Mouse (Mus musculus): ENCODE results near the gene Atp2b1. TPM values are rescaled to one million over a fixed set of nuclear protein-coding genes. Genes with fewer than 3 reads are reported as not detected.
A peak's percentile ranks its signal among the peaks of the same experiment; 100 is the strongest.

The Atp2b1 gene
- polyA plus RNA-seq, 1 experiment from 2014 or later, result 96.2 TPM

- no peaks in the 10 kb centered on the region for H3K9me3 ChIP-seq (ENCODE audit: control insufficient read depth, low read length)
- H3K9ac ChIP-seq (ENCODE audit: low read length), result no peak overlapping the region
- no peaks in the 10 kb centered on the region for H3K27me3 ChIP-seq (ENCODE audit: control insufficient read depth, insufficient read depth, low read length)
- H3K4me1 ChIP-seq (ENCODE audit: control insufficient read depth, insufficient read depth, low read length), result no peaks in the 10 kb centered on the region
- no peak overlapping the region for H3K4me3 ChIP-seq (ENCODE audit: low read depth, low read length)
- ATAC-seq (ENCODE audit: insufficient number of reproducible peaks, low FRiP score, low TSS enrichment, low read depth) (no peak), DNase-seq (ENCODE audit: low spot score) (no peak)
- H3K36me3 ChIP-seq (ENCODE audit: control insufficient read depth, insufficient read depth, low read length), result no peaks in the 10 kb centered on the region
- no peak overlapping the region for H3K27ac ChIP-seq (replicated peaks; ENCODE audit: low read depth, low read length)
- WGBS, result 86% methylated on average over 4 of the region's 4 CpGs
- H3K4me2 ChIP-seq (ENCODE audit: low read depth, severe bottlenecking), result no peak overlapping the region
Observed at GRCm38 (mm10) chr10:98905987-98906386, 8.2 kb upstream of the Atp2b1 start.

GRCm38 (mm10) chr10:98906941-98907549 is 7.2 kb upstream of the Atp2b1 start:
- Histone ChIP-seq H3K9ac (ENCODE audit: low read length) (no peak overlapping the region), H3K9me3 (ENCODE audit: control insufficient read depth, low read length) (no peaks in the 10 kb centered on the region), H3K4me2 (ENCODE audit: low read depth, severe bottlenecking) (no peak overlapping the region), H3K4me1 (ENCODE audit: control insufficient read depth, insufficient read depth, low read length) (no peaks in the 10 kb centered on the region), H3K27ac (replicated peaks; ENCODE audit: low read depth, low read length) (no peak overlapping the region), H3K4me3 (ENCODE audit: low read depth, low read length) (no peak overlapping the region), H3K36me3 (ENCODE audit: control insufficient read depth, insufficient read depth, low read length) (no peaks in the 10 kb centered on the region), H3K27me3 (ENCODE audit: control insufficient read depth, insufficient read depth, low read length) (no peaks in the 10 kb centered on the region)
- ATAC-seq (ENCODE audit: insufficient number of reproducible peaks, low FRiP score, low TSS enrichment, low read depth) (no peak), DNase-seq (ENCODE audit: low spot score) (no peak)
- 79% methylated on average over 5 of the region's 5 CpGs for WGBS

GRCm38 (mm10) chr10:98913610-98913960 is 621 bp upstream of the Atp2b1 start:
- Histone ChIP-seq H3K4me2 (ENCODE audit: low read depth, severe bottlenecking) (peak overlapping the region; percentile 54), H3K27me3 (ENCODE audit: control insufficient read depth, insufficient read depth, low read length) (no peaks in the 10 kb centered on the region), H3K9me3 (ENCODE audit: control insufficient read depth, low read length) (no peaks in the 10 kb centered on the region), H3K4me1 (ENCODE audit: control insufficient read depth, insufficient read depth, low read length) (peaks cover 2% of the 10 kb centered on the region; the same call in 1 of the 2 replicates), H3K27ac (replicated peaks; ENCODE audit: low read depth, low read length) (peak overlapping the region; percentile 85), H3K4me3 (ENCODE audit: low read depth, low read length) (peak overlapping the region; percentile 90), H3K36me3 (ENCODE audit: control insufficient read depth, insufficient read depth, low read length) (no peaks in the 10 kb centered on the region), H3K9ac (ENCODE audit: low read length) (peak overlapping the region; percentile 95)
- no peak for DNase-seq (ENCODE audit: low spot score)
- WGBS, result under 1% methylated on average over 19 of the region's 19 CpGs
- ATAC-seq (ENCODE audit: insufficient number of reproducible peaks, low FRiP score, low TSS enrichment, low read depth), result no peak

- H3K4me2 ChIP-seq (ENCODE audit: low read depth, severe bottlenecking), result peak overlapping the region; percentile 90
- ATAC-seq (ENCODE audit: insufficient number of reproducible peaks, low FRiP score, low TSS enrichment, low read depth) (peak; percentile 77), DNase-seq (ENCODE audit: low spot score) (peak; percentile 81)
- no peaks in the 10 kb centered on the region for H3K36me3 ChIP-seq (ENCODE audit: control insufficient read depth, insufficient read depth, low read length)
- under 1% methylated on average over 43 of the region's 62 CpGs for WGBS
- no peaks in the 10 kb centered on the region for H3K27me3 ChIP-seq (ENCODE audit: control insufficient read depth, insufficient read depth, low read length)
- H3K9me3 ChIP-seq (ENCODE audit: control insufficient read depth, low read length), result no peaks in the 10 kb centered on the region
- peak overlapping the region; percentile 90 for H3K4me3 ChIP-seq (ENCODE audit: low read depth, low read length)
- H3K4me1 ChIP-seq (ENCODE audit: control insufficient read depth, insufficient read depth, low read length), result peaks cover 2% of the 10 kb centered on the region; the same call in 1 of the 2 replicates
- H3K9ac ChIP-seq (ENCODE audit: low read length), result peak overlapping the region; percentile 95
- H3K27ac ChIP-seq (replicated peaks; ENCODE audit: low read depth, low read length), result peak overlapping the region; percentile 97
Observed at GRCm38 (mm10) chr10:98914810-98915241, 620 bp downstream of the Atp2b1 start.

- peak overlapping the region; percentile 95 for H3K9ac ChIP-seq (ENCODE audit: low read length)
- under 1% methylated on average over 48 of the region's 54 CpGs for WGBS
- peak; percentile 68 for DNase-seq (ENCODE audit: low spot score)
- H3K4me2 ChIP-seq (ENCODE audit: low read depth, severe bottlenecking), result peak overlapping the region; percentile 90
- H3K9me3 ChIP-seq (ENCODE audit: control insufficient read depth, low read length), result no peaks in the 10 kb centered on the region
- no peaks in the 10 kb centered on the region for H3K27me3 ChIP-seq (ENCODE audit: control insufficient read depth, insufficient read depth, low read length)
- H3K4me3 ChIP-seq (ENCODE audit: low read depth, low read length), result peak overlapping the region; percentile 90
- no peaks in the 10 kb centered on the region for H3K36me3 ChIP-seq (ENCODE audit: control insufficient read depth, insufficient read depth, low read length)
- 0 out of 2 replicates have a peak, but pooled peaks have one; percentile 1 for ATAC-seq (ENCODE audit: insufficient number of reproducible peaks, low FRiP score, low TSS enrichment, low read depth)
- H3K4me1 ChIP-seq (ENCODE audit: control insufficient read depth, insufficient read depth, low read length), result peaks cover 2% of the 10 kb centered on the region; the same call in 1 of the 2 replicates
- H3K27ac ChIP-seq (replicated peaks; ENCODE audit: low read depth, low read length), result peak overlapping the region; percentile 97
Observed at GRCm38 (mm10) chr10:98915398-98915931, 1.3 kb downstream of the Atp2b1 start.

- WGBS, result 11% methylated on average over 22 of the region's 22 CpGs
- no peaks in the 10 kb centered on the region for H3K27me3 ChIP-seq (ENCODE audit: control insufficient read depth, insufficient read depth, low read length)
- DNase-seq (ENCODE audit: low spot score), result peak; percentile 43
- H3K36me3 ChIP-seq (ENCODE audit: control insufficient read depth, insufficient read depth, low read length), result no peaks in the 10 kb centered on the region
- ATAC-seq (ENCODE audit: insufficient number of reproducible peaks, low FRiP score, low TSS enrichment, low read depth), result no peak
- peaks cover 2% of the 10 kb centered on the region; the same call in 1 of the 2 replicates for H3K4me1 ChIP-seq (ENCODE audit: control insufficient read depth, insufficient read depth, low read length)
- peak overlapping the region; percentile 90 for H3K4me2 ChIP-seq (ENCODE audit: low read depth, severe bottlenecking)
- peak overlapping the region; percentile 56 for H3K9ac ChIP-seq (ENCODE audit: low read length)
- peak overlapping the region; percentile 90 for H3K4me3 ChIP-seq (ENCODE audit: low read depth, low read length)
- H3K27ac ChIP-seq (replicated peaks; ENCODE audit: low read depth, low read length), result no peak overlapping the region
- H3K9me3 ChIP-seq (ENCODE audit: control insufficient read depth, low read length), result no peaks in the 10 kb centered on the region
Observed at GRCm38 (mm10) chr10:98916011-98916780, 2.0 kb downstream of the Atp2b1 start.

- Histone ChIP-seq H3K4me2 (ENCODE audit: low read depth, severe bottlenecking) (peak overlapping the region; percentile 90; the same call in 1 of the 2 replicates), H3K9me3 (ENCODE audit: control insufficient read depth, low read length) (no peaks in the 10 kb centered on the region), H3K4me3 (ENCODE audit: low read depth, low read length) (no peak overlapping the region), H3K9ac (ENCODE audit: low read length) (no peak overlapping the region), H3K27ac (replicated peaks; ENCODE audit: low read depth, low read length) (no peak overlapping the region), H3K4me1 (ENCODE audit: control insufficient read depth, insufficient read depth, low read length) (peaks cover 2% of the 10 kb centered on the region; the same call in 1 of the 2 replicates), H3K27me3 (ENCODE audit: control insufficient read depth, insufficient read depth, low read length) (no peaks in the 10 kb centered on the region), H3K36me3 (ENCODE audit: control insufficient read depth, insufficient read depth, low read length) (no peaks in the 10 kb centered on the region)
- DNase-seq (ENCODE audit: low spot score) (no peak), ATAC-seq (ENCODE audit: insufficient number of reproducible peaks, low FRiP score, low TSS enrichment, low read depth) (no peak)
- 74% methylated on average over 10 of the region's 10 CpGs for WGBS
Observed at GRCm38 (mm10) chr10:98916781-98917340, 2.7 kb downstream of the Atp2b1 start.

- no peak for DNase-seq (ENCODE audit: low spot score)
- whole genome bisulfite sequencing, result 80% methylated on average over 4 of the region's 4 CpGs
- H3K36me3 ChIP-seq (ENCODE audit: control insufficient read depth, insufficient read depth, low read length), result no peaks in the 10 kb centered on the region
- H3K27ac ChIP-seq (replicated peaks; ENCODE audit: low read depth, low read length), result no peak overlapping the region
- no peak overlapping the region for H3K9ac ChIP-seq (ENCODE audit: low read length)
- no peak for ATAC-seq (ENCODE audit: insufficient number of reproducible peaks, low FRiP score, low TSS enrichment, low read depth)
- no peaks in the 10 kb centered on the region for H3K27me3 ChIP-seq (ENCODE audit: control insufficient read depth, insufficient read depth, low read length)
- no peaks in the 10 kb centered on the region for H3K4me1 ChIP-seq (ENCODE audit: control insufficient read depth, insufficient read depth, low read length)
- no peak overlapping the region for H3K4me2 ChIP-seq (ENCODE audit: low read depth, severe bottlenecking)
- H3K9me3 ChIP-seq (ENCODE audit: control insufficient read depth, low read length), result no peaks in the 10 kb centered on the region
- H3K4me3 ChIP-seq (ENCODE audit: low read depth, low read length), result no peak overlapping the region
Observed at GRCm38 (mm10) chr10:98925081-98925480, 10.9 kb downstream of the Atp2b1 start.
